In the genomic region with DNA sequence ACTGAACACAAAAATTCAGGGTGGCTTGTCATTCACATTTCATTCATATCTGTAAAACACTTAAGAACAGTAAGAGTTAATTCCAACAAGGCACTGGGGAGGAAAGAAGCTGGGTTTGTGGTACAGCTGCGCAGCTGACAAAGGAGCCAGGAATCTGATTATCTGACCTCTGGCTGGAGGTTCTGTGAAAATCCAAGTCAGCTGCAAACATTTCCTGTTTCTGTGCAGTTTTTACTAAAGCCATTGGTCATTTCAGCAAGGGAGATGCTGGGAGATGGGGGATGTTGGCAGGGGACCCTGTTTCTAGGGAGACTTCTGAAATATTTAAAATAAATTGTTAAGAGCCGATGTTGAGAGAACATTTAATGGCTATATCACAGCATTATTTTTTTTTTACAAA, we compare ENCODE assay signal across 9 mouse cellular contexts.
DNase-seq lines count a peak whose midpoint lies in the region; ATAC-seq and TF ChIP-seq lines count a peak whose summit lies in the region.
"Had no signal": no experiment of that assay in that cellular context is flagged by ENCODE, and none has a peak within 500 bp of the region (broad histone marks: within the 10 kb centered on the region; RNA-seq: fewer than 3 reads in every experiment).

No protein-coding gene starts in this region.

- no peaks in the 10 kb centered on the region for H3K4me1 ChIP-seq in hindbrain, postnatal 0 days (ENCODE audit: insufficient read depth, low read length)
- no peaks in the 10 kb centered on the region for H3K4me1 ChIP-seq in hindbrain, embryonic 11.5 days (replicated peaks; ENCODE audit: control insufficient read depth, insufficient read depth, low read length)
- no peaks in the 10 kb centered on the region for H3K4me1 ChIP-seq in embryonic facial prominence, embryonic 14.5 days (ENCODE audit: control insufficient read depth, insufficient read depth, low read length)
- no peaks in the 10 kb centered on the region for H3K4me1 ChIP-seq in kidney, postnatal 0 days (replicated peaks; ENCODE audit: insufficient read depth, low read length)
- H3K4me1 ChIP-seq: limb, embryonic 13.5 days had no signal

- no peak for TF ChIP-seq CTCF in hindbrain, postnatal 0 days (IDR thresholded peaks at IDR 0.05; ENCODE audit: low read depth)
- no peak for TF ChIP-seq CTCF in kidney, postnatal 0 days (IDR thresholded peaks at IDR 0.05; ENCODE audit: low read depth)

- H3K27me3 ChIP-seq in hindbrain, postnatal 0 days (ENCODE audit: insufficient read depth, low read length) = no peaks in the 10 kb centered on the region
- H3K27me3 ChIP-seq in hindbrain, embryonic 11.5 days (ENCODE audit: control insufficient read depth, insufficient read depth, low read length) = no peaks in the 10 kb centered on the region
- H3K27me3 ChIP-seq in embryonic facial prominence, embryonic 14.5 days (replicated peaks; ENCODE audit: control insufficient read depth, insufficient read depth, low read length) = no peaks in the 10 kb centered on the region
- H3K27me3 ChIP-seq in kidney, postnatal 0 days (ENCODE audit: insufficient read depth, low read length) = no peaks in the 10 kb centered on the region
- no peaks in the 10 kb centered on the region for H3K27me3 ChIP-seq in myocyte (ENCODE audit: control insufficient read depth, insufficient read depth, insufficient read length)
- H3K27me3 ChIP-seq: limb, embryonic 13.5 days had no signal

- WGBS in hindbrain, postnatal 0 days = 28% methylated on average over 2 of the region's 2 CpGs
- WGBS in hindbrain, embryonic 11.5 days = 36% methylated on average over 2 of the region's 2 CpGs
- 32% methylated on average over 2 of the region's 2 CpGs for WGBS in embryonic facial prominence, embryonic 14.5 days
- WGBS in kidney, postnatal 0 days = 45% methylated on average over 2 of the region's 2 CpGs

- H3K4me2 ChIP-seq in hindbrain, postnatal 0 days (ENCODE audit: low read depth, low read length) = no peak overlapping the region
- H3K4me2 ChIP-seq in hindbrain, embryonic 11.5 days (replicated peaks; ENCODE audit: low read depth, low read length) = no peak overlapping the region
- H3K4me2 ChIP-seq in embryonic facial prominence, embryonic 14.5 days (ENCODE audit: low read depth, low read length) = no peak overlapping the region
- no peak overlapping the region for H3K4me2 ChIP-seq in kidney, postnatal 0 days (ENCODE audit: low read length)
- H3K4me2 ChIP-seq in myocyte (ENCODE audit: low read depth) = peak overlapping the region; percentile 54
- H3K4me2 ChIP-seq: limb, embryonic 13.5 days had no signal

- H3K79me2 ChIP-seq in myocyte (ENCODE audit: control insufficient read depth, insufficient read depth) = no peaks in the 10 kb centered on the region

- no peak overlapping the region for H3K4me3 ChIP-seq in hindbrain, postnatal 0 days (ENCODE audit: low read length)
- no peak overlapping the region for H3K4me3 ChIP-seq in hindbrain, embryonic 11.5 days (ENCODE audit: low read depth, low read length)
- H3K4me3 ChIP-seq in embryonic facial prominence, embryonic 14.5 days (ENCODE audit: low read depth, low read length) = no peak overlapping the region
- H3K4me3 ChIP-seq in kidney, postnatal 0 days (replicated peaks; ENCODE audit: low read depth, low read length) = no peak overlapping the region
- H3K4me3 ChIP-seq in myocyte = no peak overlapping the region
- H3K4me3 ChIP-seq: erythroblast, embryonic 14.5 days; limb, embryonic 13.5 days had no signal

- H3ac ChIP-seq in myocyte (ENCODE audit: control insufficient read depth, insufficient read length) = no peak overlapping the region

- no peaks in the 10 kb centered on the region for H3K9me3 ChIP-seq in hindbrain, postnatal 0 days (ENCODE audit: low read length)
- no peaks in the 10 kb centered on the region for H3K9me3 ChIP-seq in hindbrain, embryonic 11.5 days (ENCODE audit: control insufficient read depth, low read length)
- no peaks in the 10 kb centered on the region for H3K9me3 ChIP-seq in embryonic facial prominence, embryonic 14.5 days (ENCODE audit: control insufficient read depth, low read length)
- H3K9me3 ChIP-seq in kidney, postnatal 0 days (replicated peaks; ENCODE audit: low read length) = no peaks in the 10 kb centered on the region
- H3K9me3 ChIP-seq: limb, embryonic 13.5 days had no signal

- H3K27ac ChIP-seq in hindbrain, postnatal 0 days = no peak overlapping the region
- no peak overlapping the region for H3K27ac ChIP-seq in hindbrain, embryonic 11.5 days (ENCODE audit: low read depth, low read length)
- no peak overlapping the region for H3K27ac ChIP-seq in embryonic facial prominence, embryonic 14.5 days (replicated peaks; ENCODE audit: low read depth, low read length)
- no peak overlapping the region for H3K27ac ChIP-seq in kidney, postnatal 0 days
- H3K27ac ChIP-seq: limb, embryonic 13.5 days had no signal

- TF ChIP-seq POLR2A in myocyte (IDR thresholded peaks at IDR 0.05; ENCODE audit: insufficient read length, low read depth) = no peak

- no peaks in the 10 kb centered on the region for H3K36me3 ChIP-seq in hindbrain, postnatal 0 days (ENCODE audit: insufficient read depth, low read length)
- H3K36me3 ChIP-seq in hindbrain, embryonic 11.5 days (ENCODE audit: control insufficient read depth, insufficient read depth, low read length) = no peaks in the 10 kb centered on the region
- no peaks in the 10 kb centered on the region for H3K36me3 ChIP-seq in embryonic facial prominence, embryonic 14.5 days (ENCODE audit: control insufficient read depth, insufficient read depth, low read length)
- no peaks in the 10 kb centered on the region for H3K36me3 ChIP-seq in kidney, postnatal 0 days (ENCODE audit: insufficient read depth, low read length)
- no peaks in the 10 kb centered on the region for H3K36me3 ChIP-seq in myocyte (ENCODE audit: control insufficient read depth, insufficient read depth)
- H3K36me3 ChIP-seq: limb, embryonic 13.5 days had no signal

- H3K9ac ChIP-seq in hindbrain, postnatal 0 days (replicated peaks; ENCODE audit: low read length) = no peak overlapping the region
- H3K9ac ChIP-seq in hindbrain, embryonic 11.5 days (ENCODE audit: low read depth, low read length) = no peak overlapping the region
- H3K9ac ChIP-seq in embryonic facial prominence, embryonic 14.5 days (ENCODE audit: low read depth, low read length) = no peak overlapping the region
- H3K9ac ChIP-seq in kidney, postnatal 0 days (ENCODE audit: low read depth, low read length) = no peak overlapping the region
- H3K9ac ChIP-seq: limb, embryonic 13.5 days had no signal

- ATAC-seq in hindbrain, postnatal 0 days = no peak
- ATAC-seq in hindbrain, embryonic 11.5 days (ENCODE audit: low FRiP score) = no peak
- no peak for ATAC-seq in embryonic facial prominence, embryonic 14.5 days (ENCODE audit: low read depth)
- no peak for ATAC-seq in kidney, postnatal 0 days (replicated peaks; ENCODE audit: low FRiP score, low read depth)

- peak; percentile 6 for DNase-seq in hindbrain, postnatal 0 days (ENCODE audit: low spot score)
- DNase-seq in hindbrain, embryonic 11.5 days (ENCODE audit: low spot score) = no peak
- peak; percentile 57 for DNase-seq in embryonic facial prominence, embryonic 14.5 days (ENCODE audit: low spot score)
- peak; percentile 58 for DNase-seq in kidney, postnatal 0 days (ENCODE audit: low spot score)
- no peak for DNase-seq in layer of hippocampus, adult 9-11 months
- DNase-seq in frontal cortex, adult 2 months (ENCODE audit: extremely low spot score in 1 of 2, low spot score in 1 of 2) = no peak

TF ChIP-seq in myocyte, 11 proteins besides CTCF, POLR2A, EP300 and RAD21:
- no peak for TF ChIP-seq TCF12 (IDR thresholded peaks at IDR 0.05; ENCODE audit: insufficient read depth, poor library complexity, severe bottlenecking)
- no peak for TF ChIP-seq TCF3 (IDR thresholded peaks at IDR 0.05; ENCODE audit: insufficient read length, low read depth)
- TF ChIP-seq USF1 (IDR thresholded peaks at IDR 0.05; ENCODE audit: low read depth) = no peak
- peak in 2 of 3 experiments; percentile 42 to 52 for TF ChIP-seq MYOD1 (IDR thresholded peaks at IDR 0.05; ENCODE audit: control insufficient read depth in 1 of 3, insufficient read length in 2 of 3, low read depth in 2 of 3)

Comparison
In these comparisons a context has a peak if more than half of its experiments do, and no peak if none do; other contexts are left out.
1. DNase-seq: peak in hindbrain, postnatal 0 days (single experiment), embryonic facial prominence, embryonic 14.5 days (single experiment) and kidney, postnatal 0 days (single experiment); none in hindbrain, embryonic 11.5 days (single experiment), layer of hippocampus, adult 9-11 months (single experiment) and frontal cortex, adult 2 months (0 of 2).